Mouse (Mus musculus) heart, embryonic 12.5 days (tissue): Measurements from ENCODE around the gene Pnpla2. TPM values are rescaled to one million over a fixed set of nuclear protein-coding genes. Genes with fewer than 3 reads are reported as not detected.
A peak's percentile ranks its signal among the peaks of the same experiment; 100 is the strongest.

Experiments
- ATAC-seq: fragments of 200-750 bp; cut with Nextera tagmentation; 2 replicates; pipeline ENCODE4 v1.8.0; 2017; ENCODE audit warnings: moderate TSS enrichment, moderate library complexity; ENCODE audit not compliant: insufficient number of reproducible peaks, low FRiP score
- H3K27ac ChIP-seq: fragments of 300-500 bp; sonication (generic); 2 replicates; pipeline ENCODE4 v1.5.1; 2016; ENCODE audit warnings: mild to moderate bottlenecking, moderate library complexity; ENCODE audit not compliant: poor library complexity, severe bottlenecking
- H3K27me3 ChIP-seq: fragments of 300-500 bp; sonication (generic); replicated peaks from 2 replicates; pipeline ENCODE4 v1.6.1; 2016; ENCODE audit warnings: mild to moderate bottlenecking, moderate library complexity
- H3K36me3 ChIP-seq: fragments of 300-500 bp; sonication (generic); 2 replicates; pipeline ENCODE4 v1.6.1; 2016; ENCODE audit warnings: mild to moderate bottlenecking, moderate library complexity
- H3K4me1 ChIP-seq: fragments of 300-500 bp; sonication (generic); replicated peaks from 2 replicates; pipeline ENCODE4 v1.6.1; 2016; ENCODE audit warnings: mild to moderate bottlenecking
- H3K4me2 ChIP-seq: fragments of 300-500 bp; sonication (generic); 2 replicates; pipeline ENCODE4 v1.6.1; 2016; ENCODE audit warnings: mild to moderate bottlenecking, moderate library complexity
- H3K4me3 ChIP-seq: fragments of 300-500 bp; sonication (generic); 2 replicates; pipeline ENCODE4 v1.5.1; 2016; ENCODE audit warnings: mild to moderate bottlenecking
- H3K9ac ChIP-seq: fragments of 300-500 bp; sonication (generic); 2 replicates; pipeline ENCODE4 v1.6.1; 2016; ENCODE audit warnings: mild to moderate bottlenecking, moderate library complexity
- H3K9me3 ChIP-seq: fragments of 300-500 bp; sonication (generic); replicated peaks from 2 replicates; pipeline ENCODE4 v1.6.1; 2016; ENCODE audit warnings: mild to moderate bottlenecking, moderate library complexity
- WGBS: fragments of 180-500 bp; shearing (Covaris S2); methylation state at CpG from one replicate; pipeline ENCODE4 v1.1.7; 2016; 5-methylcytosine and 5-hydroxymethylcytosine counted together
- polyA plus RNA-seq: library from polyadenylated mRNA; unstranded; fragments of >200 nt; fragmentation: Nextera tagmentation; extraction: Ambion mirVana; gene quantifications from 2 replicates; pipeline ENCODE4 v1.2.1, GENCODE M21; 2016

Gene Pnpla2
- polyA plus RNA-seq, 1 experiment from 2014 or later, result 42.3 TPM

DNA sequence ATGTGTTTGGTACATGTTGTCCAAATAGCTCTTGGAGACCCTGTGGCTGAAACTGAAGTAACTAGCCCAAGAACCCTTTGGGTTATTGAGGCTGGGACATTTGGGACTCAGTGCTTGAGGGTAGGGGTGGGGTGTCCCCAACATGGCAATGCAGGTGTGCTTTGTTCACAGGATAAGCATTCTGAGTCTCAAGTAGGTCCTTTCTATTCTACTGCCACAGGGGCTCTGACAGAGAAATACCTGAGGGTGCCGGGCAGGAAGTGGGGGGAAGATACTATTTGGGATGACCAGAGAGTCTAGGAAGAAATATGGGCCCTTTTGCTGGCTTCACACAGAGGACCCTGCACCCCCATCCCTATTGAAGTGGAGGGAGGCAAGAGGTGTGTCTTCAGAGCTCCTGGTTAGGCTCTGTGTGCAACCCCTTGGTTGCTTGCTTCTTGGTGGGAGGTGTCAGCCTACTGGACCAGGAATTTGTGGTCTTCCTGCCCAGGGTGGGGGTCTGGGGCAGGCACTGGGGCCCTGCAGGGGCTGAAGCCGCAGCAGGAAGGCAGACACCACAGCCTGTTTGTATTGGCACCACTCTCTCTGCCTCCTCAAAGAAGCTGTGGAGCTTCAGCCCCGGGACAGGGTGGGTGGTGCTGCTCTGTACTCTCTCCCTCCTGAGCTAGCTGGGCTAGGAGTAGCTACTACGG, 22.7 kb downstream of the Pnpla2 start:
- peak overlapping the region; percentile 80; the same call in 1 of the 2 replicates for H3K4me3 ChIP-seq
- WGBS, result 35% methylated on average over 4 of the region's 4 CpGs
- peak overlapping the region; percentile 84 for H3K4me2 ChIP-seq
- peaks cover 2% of the 10 kb centered on the region for H3K36me3 ChIP-seq
- peaks cover 5% of the 10 kb centered on the region for H3K27me3 ChIP-seq
- ATAC-seq, result peak; percentile 16
- H3K27ac ChIP-seq, result peak overlapping the region; percentile 93
- H3K4me1 ChIP-seq, result peaks cover 71% of the 10 kb centered on the region
- peak overlapping the region; percentile 83 for H3K9ac ChIP-seq
- H3K9me3 ChIP-seq, result no peaks in the 10 kb centered on the region

DNA sequence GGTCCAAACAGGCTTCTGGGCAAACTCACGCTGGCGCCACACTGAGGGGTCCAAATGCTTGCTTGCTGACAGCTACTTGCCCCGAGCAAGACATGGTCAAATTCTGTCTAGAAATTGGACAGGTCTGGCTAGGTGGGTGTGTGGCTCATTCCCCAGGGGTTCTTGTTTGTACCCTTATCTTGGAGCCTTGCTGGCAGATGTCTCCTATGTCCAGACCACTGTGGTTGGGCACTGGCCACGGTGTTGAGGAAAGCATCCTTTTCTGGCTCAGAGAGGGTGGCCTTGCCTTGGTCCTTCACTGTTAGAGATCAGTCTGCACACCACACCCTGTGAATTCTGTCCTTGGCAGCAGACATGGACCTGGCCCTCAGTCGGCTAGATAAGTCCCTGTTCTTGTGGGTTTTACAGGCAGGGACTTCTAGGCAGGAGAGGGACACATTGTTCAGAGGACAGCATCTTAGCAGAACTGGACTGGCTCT, 23.3 kb downstream of the Pnpla2 start:
- Histone ChIP-seq H3K9ac (peak overlapping the region; percentile 17), H3K4me2 (peak overlapping the region; percentile 84), H3K36me3 (no peaks in the 10 kb centered on the region), H3K27me3 (peaks cover 10% of the 10 kb centered on the region), H3K4me1 (peaks cover 72% of the 10 kb centered on the region), H3K9me3 (no peaks in the 10 kb centered on the region), H3K27ac (peak overlapping the region; percentile 93), H3K4me3 (no peak overlapping the region)
- no peak for ATAC-seq
- WGBS, result 40% methylated on average over 5 of the region's 5 CpGs

DNA sequence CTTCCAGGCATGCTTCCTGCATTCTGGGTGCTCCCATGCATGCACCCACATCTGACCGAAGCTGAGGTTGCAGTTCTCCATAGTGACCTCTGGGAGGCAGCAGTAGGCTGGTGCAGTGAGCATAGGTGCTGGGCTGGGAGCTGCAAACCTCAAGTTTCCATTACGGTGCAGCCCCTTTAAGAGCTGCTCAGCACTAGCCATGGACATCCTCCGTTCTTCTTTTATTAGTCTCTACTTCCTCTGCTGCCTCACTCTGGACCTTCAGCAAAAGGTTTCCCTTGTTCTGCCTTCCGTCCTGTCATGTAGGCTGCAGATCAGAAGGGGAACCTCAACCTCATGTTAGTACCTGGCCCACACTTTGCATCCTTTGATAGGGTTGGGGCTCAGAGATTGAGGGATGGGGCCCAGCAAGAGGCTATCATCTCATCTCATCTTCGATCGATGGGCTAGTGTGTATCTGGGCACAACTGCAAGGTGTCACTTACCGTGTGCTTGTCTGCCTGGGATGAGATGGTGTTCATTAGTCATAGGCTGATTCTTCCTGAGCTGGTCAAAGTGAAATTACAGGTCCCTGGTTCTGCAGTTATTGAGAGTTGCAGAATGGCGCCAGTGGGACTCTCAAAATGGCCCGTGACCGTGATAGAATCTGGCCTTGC, 26.0 kb downstream of the Pnpla2 start:
- peaks cover 64% of the 10 kb centered on the region for H3K4me1 ChIP-seq
- H3K27ac ChIP-seq, result no peak overlapping the region
- peak overlapping the region; percentile 80; the same call in 1 of the 2 replicates for H3K9ac ChIP-seq
- no peaks in the 10 kb centered on the region for H3K9me3 ChIP-seq
- WGBS, result 12% methylated on average over 10 of the region's 10 CpGs
- peak overlapping the region; percentile 98 for H3K4me2 ChIP-seq
- no peak for ATAC-seq
- H3K27me3 ChIP-seq, result peaks cover 13% of the 10 kb centered on the region
- no peaks in the 10 kb centered on the region for H3K36me3 ChIP-seq
- H3K4me3 ChIP-seq, result peak overlapping the region; percentile 59

DNA sequence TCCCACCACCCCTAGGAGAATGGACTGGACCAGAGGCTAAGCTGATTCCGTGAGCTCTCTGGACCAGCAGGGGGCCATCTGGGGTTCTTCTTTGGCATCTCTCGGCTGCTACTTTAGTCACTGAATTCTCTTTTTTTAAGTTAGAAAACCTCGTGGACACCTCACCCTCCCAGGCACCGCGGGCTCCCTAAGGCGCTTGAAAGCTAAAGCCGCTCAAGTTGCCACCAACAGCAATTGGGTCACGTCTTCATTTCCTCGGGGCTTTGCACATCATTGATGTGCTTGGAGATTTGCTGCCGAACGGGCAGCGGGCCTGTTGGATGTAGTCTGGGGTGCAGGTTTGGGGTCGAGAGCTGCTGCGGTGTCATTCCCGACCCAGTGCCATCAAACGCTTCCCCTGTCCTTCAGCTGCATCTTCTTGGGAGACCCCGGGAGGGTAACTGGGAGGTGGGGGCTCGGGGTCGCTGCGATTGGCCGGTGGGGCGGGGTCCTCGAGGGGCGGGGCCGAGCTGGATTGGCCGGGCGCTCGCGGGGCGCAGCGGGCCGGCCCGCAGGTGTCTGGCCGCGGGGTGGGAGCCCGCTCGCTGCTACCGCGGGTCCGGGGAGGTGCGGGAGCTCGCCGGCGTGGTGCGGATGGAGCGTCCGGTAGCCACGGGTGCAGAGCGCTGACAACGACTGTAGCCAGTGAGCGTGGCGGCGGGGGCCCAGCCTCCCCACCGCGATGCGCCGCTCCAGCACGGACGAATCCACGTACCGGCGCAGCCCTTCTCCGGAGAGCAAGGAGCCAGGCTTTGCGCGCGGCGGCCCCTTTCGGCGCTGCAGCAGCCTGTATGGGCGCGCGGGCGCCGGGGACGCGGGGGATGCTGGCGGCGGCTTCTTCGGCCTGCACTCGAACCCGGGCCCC, 26.8 kb downstream of the Pnpla2 start:
- Histone ChIP-seq H3K36me3 (no peaks in the 10 kb centered on the region), H3K4me1 (peaks cover 56% of the 10 kb centered on the region), H3K9me3 (no peaks in the 10 kb centered on the region), H3K4me2 (peak overlapping the region; percentile 98), H3K4me3 (peak overlapping the region; percentile 59), H3K27me3 (peaks cover 13% of the 10 kb centered on the region), H3K9ac (peak overlapping the region; percentile 80), H3K27ac (no peak overlapping the region)
- WGBS, result under 1% methylated on average over 73 of the region's 81 CpGs
- ATAC-seq, result peak; percentile 9; the same call in 1 of the 2 replicates

DNA sequence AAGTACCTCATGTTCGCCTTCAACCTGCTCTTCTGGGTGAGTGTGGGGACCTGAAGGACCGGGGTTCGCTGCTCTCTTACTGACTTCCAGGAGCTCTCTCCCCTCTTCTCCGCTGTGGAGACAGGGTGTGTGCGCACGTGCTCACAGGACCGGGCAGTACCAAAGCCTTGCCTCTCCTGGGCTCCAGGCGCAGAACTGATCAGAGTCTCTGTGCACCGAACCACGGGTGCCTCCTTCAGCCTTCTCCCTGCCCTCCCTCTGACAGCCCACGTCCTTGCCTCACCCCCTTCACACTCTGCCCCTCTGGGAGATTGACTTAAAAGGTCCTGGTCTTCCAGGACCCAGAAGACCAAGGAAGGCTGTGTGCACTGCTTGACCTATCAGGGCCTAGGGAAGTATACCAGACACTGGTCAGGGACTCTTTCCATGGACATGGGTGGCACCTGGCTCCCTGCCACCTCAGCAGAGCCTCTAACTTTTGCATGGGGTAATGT, 27.6 kb downstream of the Pnpla2 start:
- Histone ChIP-seq H3K36me3 (no peaks in the 10 kb centered on the region), H3K4me2 (peak overlapping the region; percentile 98), H3K27ac (no peak overlapping the region), H3K4me3 (peak overlapping the region; percentile 59), H3K4me1 (peaks cover 50% of the 10 kb centered on the region), H3K27me3 (peaks cover 13% of the 10 kb centered on the region), H3K9ac (peak overlapping the region; percentile 80), H3K9me3 (no peaks in the 10 kb centered on the region)
- no peak for ATAC-seq
- WGBS, result 17% methylated on average over 11 of the region's 11 CpGs

DNA sequence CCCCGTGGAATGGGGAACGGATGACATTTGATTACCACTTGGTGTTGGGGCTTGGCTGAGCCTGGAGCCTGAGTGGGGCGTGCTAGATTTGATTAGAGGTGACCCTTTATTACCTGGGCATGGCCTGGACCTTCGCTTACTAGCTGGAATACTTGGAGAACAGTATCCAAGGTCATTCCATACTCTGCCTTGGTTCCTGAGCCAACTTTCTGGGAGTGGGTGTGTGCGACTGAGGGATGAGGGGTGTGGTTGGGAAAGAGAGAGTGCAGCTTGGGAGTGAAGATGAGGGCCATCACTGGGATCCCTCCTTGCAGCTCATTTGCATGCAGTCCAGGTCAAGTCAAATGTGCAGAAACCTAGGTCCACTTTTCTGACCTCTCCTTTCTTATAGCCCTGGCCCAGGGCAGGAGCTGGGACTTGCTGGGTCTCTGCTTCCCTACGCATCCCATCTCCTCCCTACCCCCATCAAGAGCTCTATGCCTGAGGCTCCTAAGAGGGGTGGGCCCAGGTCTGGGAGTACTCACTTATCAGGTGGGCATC, 28.2 kb downstream of the Pnpla2 start:
- no peaks in the 10 kb centered on the region for H3K9me3 ChIP-seq
- H3K4me3 ChIP-seq, result no peak overlapping the region
- H3K4me1 ChIP-seq, result peaks cover 44% of the 10 kb centered on the region
- no peak overlapping the region for H3K27ac ChIP-seq
- H3K4me2 ChIP-seq, result 0 out of 2 replicates have a peak overlapping the region, but pooled peaks have one; percentile 98
- 79% methylated on average over 6 of the region's 6 CpGs for WGBS
- peaks cover 13% of the 10 kb centered on the region for H3K27me3 ChIP-seq
- H3K9ac ChIP-seq, result no peak overlapping the region
- ATAC-seq, result no peak
- 0 out of 2 replicates have a peak, but pooled peaks cover 2% of the 10 kb centered on the region for H3K36me3 ChIP-seq

DNA sequence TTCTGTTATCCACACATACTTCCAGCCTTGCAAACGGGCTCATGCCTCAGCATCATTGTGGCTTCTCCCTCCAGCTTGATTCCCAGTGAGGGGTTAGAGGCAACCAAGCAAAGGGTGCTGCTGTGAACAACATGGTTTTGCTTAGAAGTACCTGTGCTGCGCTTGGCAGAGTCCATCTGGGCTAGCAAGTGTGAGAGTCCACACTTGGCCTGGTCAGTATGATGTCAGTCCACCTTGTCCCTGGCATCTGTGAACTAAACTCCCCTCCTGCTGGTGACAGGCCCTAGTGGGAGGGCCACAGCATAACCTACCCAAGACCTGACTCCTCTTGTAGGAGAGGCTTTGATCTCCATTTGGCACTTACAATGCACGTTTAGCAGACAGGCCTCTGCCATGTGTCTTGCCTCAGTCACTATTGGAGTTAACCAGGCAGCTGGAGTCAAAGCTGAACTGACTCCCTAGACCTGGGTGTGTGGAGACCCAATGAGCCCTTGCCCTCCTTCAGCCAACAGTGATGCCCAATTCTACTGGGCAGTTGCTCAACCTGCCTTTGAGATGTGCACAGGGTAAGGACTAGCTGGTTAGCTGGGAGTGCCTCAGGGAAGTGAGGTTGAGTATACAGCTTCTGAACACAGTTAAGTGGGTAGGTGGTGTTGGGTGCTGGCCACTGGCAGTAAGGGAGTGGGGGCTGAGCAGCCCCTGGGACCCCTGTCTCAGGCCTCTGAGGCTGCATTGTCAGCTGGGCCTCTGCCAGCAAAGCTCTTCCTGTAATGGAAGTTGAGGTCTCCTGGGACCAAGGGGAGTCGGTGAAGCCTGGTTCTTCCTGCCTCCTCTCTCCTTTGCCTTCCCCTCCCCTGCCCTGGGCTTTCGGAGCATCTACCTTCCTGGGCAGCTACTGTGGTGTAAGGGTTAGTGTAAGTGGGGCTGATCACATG, 29.5 kb downstream of the Pnpla2 start:
- Histone ChIP-seq H3K9ac (no peak overlapping the region), H3K27ac (no peak overlapping the region), H3K9me3 (no peaks in the 10 kb centered on the region), H3K4me2 (no peak overlapping the region), H3K36me3 (0 out of 2 replicates have a peak, but pooled peaks cover 2% of the 10 kb centered on the region), H3K4me3 (no peak overlapping the region), H3K4me1 (peaks cover 38% of the 10 kb centered on the region), H3K27me3 (peaks cover 13% of the 10 kb centered on the region)
- ATAC-seq, result no peak
- 58% methylated on average over 5 of the region's 5 CpGs for WGBS

DNA sequence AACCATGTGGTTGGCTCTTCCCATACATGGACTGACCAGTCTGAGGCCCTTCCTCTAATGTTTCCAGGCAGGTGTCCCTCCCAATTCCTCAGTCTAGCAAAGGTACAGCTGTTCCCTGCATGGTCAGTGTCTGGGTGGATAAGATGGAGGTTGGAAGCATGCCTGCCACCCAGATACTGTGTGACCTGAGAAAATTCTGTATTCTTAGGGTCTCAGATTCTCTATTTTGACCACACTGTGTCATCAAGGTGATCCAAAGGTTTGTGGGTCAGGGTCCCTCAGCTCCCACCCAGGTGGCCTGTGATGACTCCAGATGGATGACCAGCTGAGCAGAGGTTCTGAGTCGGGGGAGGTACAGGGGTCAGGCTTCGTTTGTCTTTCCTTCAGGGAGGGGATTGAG, 30.2 kb downstream of the Pnpla2 start:
- H3K36me3 ChIP-seq, result 0 out of 2 replicates have a peak, but pooled peaks cover 2% of the 10 kb centered on the region
- ATAC-seq, result no peak
- no peak overlapping the region for H3K4me3 ChIP-seq
- H3K27ac ChIP-seq, result no peak overlapping the region
- peaks cover 35% of the 10 kb centered on the region for H3K4me1 ChIP-seq
- 79% methylated on average over 2 of the region's 2 CpGs for WGBS
- H3K4me2 ChIP-seq, result no peak overlapping the region
- H3K9ac ChIP-seq, result no peak overlapping the region
- peaks cover 13% of the 10 kb centered on the region for H3K27me3 ChIP-seq
- no peaks in the 10 kb centered on the region for H3K9me3 ChIP-seq

DNA sequence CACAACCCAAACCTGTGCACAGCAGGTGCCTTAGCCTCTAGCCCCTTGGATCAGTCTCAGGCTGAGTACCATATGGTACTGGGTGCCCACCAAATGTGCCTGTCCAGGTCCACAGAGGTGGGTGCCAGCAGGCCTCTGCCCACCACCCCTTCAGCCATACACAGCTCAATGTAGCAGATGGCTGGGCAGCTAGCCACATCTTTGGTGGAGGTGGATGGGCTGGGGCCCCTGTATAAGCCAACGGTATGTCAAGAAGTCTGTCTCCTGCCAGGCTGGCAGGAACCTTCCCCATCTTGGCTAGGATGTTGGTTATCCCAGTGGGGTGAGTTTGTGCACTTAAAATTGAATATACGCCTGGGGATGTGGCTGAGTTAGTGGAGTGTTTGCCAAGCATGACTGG, 30.6 kb downstream of the Pnpla2 start:
- Histone ChIP-seq H3K4me2 (no peak overlapping the region), H3K27ac (no peak overlapping the region), H3K36me3 (peaks cover 5% of the 10 kb centered on the region), H3K27me3 (peaks cover 13% of the 10 kb centered on the region), H3K9me3 (no peaks in the 10 kb centered on the region), H3K4me1 (peaks cover 31% of the 10 kb centered on the region), H3K9ac (no peak overlapping the region), H3K4me3 (no peak overlapping the region)
- WGBS, result 86% methylated on average over 2 of the region's 2 CpGs
- no peak for ATAC-seq

DNA sequence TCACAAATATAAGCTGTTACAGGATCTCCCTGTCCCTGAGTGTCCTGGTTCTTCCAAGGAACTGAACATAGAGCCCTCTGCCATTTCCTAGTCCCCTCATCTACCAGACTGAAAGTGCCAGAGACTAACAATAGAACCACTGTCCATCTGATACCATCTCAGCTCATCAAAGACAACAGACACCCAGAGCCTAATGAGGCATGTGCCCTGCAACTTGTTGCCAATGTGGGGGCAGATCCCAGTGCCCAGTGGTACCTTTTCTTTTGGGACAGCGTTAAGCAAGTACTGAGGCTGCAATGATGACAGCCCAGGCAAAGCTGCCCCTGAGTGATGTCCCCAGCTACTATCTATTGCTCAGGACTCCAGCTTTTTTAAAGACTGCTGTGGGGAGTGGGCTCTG, 31.2 kb downstream of the Pnpla2 start:
- Histone ChIP-seq H3K4me2 (no peak overlapping the region), H3K9ac (no peak overlapping the region), H3K27me3 (peaks cover 13% of the 10 kb centered on the region), H3K4me3 (no peak overlapping the region), H3K9me3 (no peaks in the 10 kb centered on the region), H3K36me3 (peaks cover 11% of the 10 kb centered on the region), H3K27ac (no peak overlapping the region), H3K4me1 (peaks cover 25% of the 10 kb centered on the region)
- 84% methylated on average over 1 of the region's 1 CpGs for WGBS
- no peak for ATAC-seq
